Mouse (Mus musculus) urinary bladder, postnatal 36 days (tissue): ENCODE results near the gene 4930523C07Rik.

ENCODE experiments used
- DNase-seq, 2 experiments: peaks; one replicate each; pipeline ENCODE4 v3.0.0; 2022; ENCODE audit warnings: low spot score in 2 of 2, mixed read lengths in 1 of 2

4930523C07Rik gene

DNA sequence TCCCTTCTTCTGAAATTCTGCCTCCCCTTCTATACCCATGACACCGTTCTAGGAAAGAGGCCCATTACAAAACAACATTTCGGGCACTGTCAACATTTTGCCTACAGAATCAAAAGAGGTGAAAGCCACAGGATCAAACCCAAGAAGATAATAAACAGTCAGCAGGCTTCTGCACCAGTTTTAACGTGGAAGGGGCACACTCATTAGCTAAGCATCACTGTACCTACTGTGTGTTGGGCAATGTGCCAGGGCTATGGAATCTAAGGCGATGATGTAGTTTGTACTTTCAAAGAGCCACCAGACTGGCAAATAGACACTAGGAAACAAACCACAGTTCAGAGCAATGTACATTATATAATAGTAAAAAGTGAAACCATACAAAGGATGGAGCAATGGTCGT, 1.8 kb downstream of the 4930523C07Rik start:
- no peak for DNase-seq

DNA sequence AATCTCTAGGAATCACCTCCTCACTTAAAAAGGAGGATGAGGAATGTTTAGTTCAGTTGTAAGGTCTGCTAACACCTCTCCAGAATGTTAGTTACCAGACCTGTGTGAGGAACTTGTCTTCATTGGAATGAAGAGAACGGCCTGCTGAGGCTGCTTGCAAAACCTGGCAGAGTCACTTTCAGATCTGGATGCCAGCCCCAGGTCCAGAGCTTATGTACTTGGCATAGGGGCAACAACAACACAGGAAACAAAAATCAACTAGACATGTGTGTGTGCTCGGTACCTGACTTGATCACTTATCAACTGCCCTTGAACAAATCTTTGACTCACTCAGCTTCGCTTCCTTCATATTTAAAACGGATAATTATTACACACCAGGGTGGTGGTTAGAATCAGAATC, 2.6 kb downstream of the 4930523C07Rik start:
- no peak for DNase-seq

DNA sequence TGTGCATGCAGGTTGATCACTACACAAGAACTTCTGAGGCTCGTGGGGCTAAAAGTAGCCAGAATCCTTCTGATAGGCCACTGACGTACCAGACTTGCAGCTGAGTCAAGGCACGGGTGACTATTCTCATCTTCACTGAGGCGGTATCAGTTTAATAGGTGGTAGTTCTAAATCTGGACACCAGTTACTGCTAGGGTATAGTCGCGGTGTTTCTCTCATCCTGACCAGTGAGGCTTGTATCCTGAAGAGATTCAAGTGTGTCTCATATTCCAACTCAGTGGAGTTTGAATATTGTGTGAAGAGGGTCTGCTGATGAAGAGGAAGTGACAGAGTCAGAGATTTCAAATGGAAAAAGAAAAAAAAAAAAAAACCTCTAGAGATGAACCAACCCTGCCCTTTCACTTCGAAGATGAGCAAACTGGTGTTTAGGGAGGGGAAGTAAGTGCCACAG, 3.3 kb downstream of the 4930523C07Rik start:
- DNase-seq: no peak

DNA sequence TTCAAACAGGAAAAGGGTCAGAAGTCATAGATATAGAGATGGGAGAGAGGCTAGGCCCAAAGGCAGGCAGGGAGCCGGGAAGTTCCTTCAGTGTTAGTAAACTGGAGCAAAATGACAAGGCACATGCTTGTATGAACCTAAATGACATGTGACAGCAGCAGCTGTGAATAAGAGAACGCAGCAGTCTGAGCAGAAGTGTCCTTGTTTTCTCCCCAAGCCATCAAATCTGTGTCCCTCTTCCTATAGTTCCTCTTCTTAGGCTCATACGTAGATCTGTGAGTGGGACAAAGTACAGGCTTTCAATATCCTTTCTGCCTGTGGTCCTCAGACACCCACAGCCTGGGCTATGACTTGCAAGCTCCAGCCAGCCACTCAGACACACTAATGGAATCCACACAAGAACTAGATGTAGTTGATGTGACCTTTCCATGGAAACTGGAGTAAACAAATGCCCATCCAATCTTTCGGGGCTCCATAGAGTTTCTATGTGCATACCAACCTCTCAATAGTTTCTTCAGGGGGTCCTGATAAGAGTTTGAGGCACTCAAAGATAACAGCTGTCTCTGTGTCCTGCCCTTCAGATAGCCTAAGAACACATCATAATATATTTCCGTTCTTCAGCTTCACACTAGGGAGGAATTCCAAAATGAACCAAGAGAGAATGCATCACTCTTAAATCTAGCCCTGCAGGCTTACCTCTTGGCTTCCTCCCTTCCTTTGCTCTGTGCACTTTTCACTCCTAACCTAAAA, 5.1 kb downstream of the 4930523C07Rik start:
- DNase-seq: no peak

DNA sequence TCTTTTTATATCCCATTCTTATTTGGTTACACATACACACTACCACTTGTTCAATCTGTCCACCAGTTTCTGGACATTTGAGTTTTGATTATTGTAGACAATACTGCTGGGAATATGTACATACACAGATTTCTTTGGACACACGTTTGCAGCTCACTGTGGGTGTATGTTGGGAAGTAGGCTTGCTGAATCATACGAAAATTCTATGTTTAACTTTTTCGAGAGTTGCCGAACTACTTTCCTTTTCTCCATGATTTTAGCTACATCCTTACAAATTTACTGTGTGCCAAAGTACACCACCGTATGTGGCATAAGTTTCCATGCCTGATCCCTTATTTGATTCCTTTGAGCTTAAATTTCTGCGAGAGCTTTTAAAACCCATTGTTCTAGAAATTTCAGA, 6.7 kb downstream of the 4930523C07Rik start:
- no peak for DNase-seq

DNA sequence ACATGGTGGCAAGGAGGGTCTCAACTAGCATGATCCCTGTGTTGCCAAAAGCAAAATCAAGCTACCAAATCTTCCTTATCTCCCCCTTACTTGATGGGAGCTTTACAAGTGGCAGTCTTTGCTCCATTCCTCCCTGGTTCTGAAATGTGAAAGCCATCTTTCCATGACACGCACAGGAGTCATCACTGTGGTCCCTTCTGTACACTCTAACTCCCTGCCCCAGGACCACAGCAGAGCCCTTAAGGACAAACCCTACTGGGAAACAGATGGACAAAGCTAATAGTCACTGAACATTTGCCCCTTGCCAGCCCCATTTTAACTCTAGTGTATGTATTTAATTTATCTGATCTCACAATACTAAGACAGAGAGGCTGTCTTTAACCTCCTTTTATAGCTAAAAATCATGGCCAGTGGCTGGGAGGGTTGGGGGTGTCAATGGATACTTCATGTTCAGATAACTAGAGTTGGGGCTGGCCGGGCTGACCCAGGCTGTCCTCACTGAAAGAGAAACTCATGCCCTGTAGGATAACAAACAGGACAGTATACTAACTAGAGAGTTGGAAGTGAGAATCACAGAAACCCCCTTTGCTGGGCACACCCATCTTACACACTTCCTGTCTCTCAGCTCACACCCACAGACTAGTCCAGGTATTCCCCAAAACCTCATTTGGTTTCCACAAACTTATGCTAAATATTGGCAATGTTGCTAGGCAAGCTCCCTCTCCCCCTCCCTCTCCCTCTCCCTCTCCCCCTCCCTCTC, 8.6 kb downstream of the 4930523C07Rik start:
- DNase-seq: no peak

DNA sequence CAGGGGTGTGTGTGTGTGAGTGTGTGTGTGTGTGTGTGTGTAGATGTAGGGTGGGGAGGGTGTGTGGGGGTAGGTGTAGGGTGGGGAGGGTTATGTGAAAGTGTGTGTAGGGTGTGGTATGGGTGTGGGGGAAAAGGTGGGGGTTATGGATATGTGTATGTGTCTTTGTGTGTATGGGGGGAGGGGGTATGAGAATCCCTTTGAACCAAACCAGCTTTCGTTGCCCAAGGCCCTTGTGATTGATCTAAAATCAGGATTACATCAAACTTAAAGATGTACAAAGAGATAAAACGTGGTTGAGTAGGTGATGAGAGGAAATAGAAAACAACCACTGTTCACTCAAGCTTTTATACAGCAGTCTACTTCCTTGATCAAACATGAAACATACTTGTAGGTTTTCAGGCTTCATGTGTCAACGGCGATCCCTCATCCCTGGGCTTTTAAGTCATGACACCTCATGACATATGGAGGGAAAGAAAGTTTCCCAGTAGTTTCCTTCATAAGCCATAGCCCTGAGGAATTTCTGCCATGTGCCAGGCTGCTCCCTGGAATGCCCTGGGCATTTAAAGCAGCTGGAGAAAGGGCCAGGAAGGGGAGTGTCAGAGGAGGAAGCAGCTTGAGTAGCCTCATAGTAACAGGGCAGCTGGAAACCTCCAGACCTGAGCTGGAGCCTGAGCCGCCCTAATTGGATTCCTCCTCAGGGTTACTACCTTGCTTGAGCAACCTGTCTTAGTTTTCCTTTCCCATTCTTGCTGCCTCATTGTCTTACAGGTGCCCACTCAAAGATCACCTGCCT, 9.5 kb downstream of the 4930523C07Rik start:
- no peak for DNase-seq

DNA sequence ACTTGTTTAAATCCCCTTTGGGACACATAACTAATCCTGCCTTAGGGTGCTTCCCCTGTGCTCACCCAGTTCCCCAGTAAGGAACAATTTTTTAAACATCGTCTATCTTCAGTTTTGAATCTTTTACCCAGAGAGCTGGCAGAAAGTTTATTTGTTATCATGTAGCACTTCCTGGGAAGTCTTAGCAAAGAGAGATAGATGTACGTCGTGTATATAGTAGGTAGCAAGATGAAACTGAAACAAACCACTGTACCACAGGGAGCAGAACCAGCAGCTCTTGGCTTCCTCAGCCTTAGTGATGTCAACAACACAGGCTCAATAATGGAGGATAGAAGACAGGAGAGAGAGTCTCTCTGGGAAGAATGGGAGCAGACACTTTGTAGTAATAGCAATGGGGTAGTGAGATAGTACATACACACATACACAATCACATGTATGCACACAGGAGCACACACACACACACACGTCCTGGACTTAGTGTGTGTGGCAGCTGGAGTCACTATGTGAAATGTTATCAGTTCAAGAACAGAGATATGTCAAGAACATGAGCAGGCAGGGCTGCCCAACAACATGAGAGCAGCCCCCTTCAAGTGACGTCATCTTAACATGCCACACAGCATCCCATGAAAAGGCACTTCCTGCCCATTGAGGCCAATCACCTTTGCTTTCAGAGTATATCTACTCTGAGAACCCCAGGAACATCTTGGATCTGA, 10.3 kb downstream of the 4930523C07Rik start:
- DNase-seq: no peak

DNA sequence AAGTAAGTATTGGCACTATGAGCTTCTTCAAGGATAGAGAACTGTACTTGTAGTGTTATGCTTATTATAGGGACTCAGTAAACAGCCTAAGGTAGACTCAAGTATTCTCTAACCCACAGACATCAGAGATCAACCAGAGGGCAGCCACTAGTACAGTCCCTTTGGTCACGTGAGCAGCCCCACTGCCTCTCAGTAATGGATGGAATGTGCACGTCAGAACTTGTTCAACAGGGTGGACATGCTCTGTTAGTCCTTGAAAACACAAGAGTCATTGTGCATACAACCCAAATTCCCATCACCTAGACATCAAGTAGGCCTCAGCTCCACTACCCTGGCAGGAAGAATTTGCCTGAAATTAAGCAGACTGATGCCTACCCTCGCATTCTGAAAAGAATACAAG, 13.5 kb downstream of the 4930523C07Rik start:
- DNase-seq: peak; percentile 17 to 31

DNA sequence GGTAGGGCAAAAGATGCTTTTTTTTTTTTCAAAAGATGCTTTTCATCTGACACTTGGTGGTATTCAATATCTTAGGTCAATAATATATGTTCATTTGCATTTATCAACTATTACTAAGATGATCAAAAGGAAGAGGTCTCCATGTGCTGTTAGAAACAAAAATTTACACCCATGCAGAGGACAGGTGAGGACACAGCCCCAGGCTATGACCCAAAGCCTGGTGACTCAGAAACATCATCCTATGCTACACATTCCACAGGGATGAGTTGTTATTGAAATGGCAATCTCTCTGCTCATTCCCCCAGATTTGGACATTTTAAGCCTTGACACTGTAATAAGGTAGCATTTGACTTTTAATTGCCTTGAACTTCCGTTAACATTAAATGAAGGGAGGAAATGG, 15.7 kb downstream of the 4930523C07Rik start:
- no peak for DNase-seq

DNA sequence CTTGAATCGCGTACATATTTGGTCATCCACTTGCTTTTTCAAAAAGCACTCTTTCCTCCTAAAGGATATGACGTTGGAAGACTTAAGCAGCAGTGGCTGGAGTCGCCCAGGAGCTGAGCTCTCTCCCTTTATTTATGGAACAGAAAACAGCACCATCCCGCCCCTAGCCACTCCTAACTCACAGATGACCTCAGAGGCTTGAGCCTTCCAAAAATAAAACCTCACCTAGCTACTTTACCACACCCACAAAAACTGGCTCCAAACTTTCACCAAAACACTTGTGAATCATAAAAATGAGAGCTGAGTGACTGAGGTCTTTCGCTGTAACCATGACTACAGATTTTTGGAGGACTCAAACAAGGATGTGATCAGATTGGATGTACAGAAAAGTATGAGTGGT, 16.4 kb downstream of the 4930523C07Rik start:
- no peak for DNase-seq

DNA sequence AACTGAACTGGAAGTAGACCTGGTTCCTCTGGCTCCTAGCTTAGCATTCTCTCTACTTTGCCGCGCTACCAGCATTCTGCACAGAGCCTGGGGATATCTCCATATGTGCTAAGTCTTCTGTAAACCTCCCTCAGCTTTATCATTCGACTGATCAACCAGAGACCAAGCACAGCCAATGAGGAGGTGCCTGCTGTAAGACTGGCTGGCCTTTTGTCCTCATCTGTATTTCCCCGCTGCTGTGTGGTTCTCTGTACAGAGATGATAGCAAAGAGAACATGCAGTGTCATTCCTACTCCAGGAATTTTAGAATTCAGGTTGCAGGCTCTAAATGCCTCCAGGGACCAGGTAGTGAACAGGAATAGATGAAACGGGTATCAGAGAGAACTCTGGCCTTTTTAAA, 17.1 kb downstream of the 4930523C07Rik start:
- DNase-seq: no peak

DNA sequence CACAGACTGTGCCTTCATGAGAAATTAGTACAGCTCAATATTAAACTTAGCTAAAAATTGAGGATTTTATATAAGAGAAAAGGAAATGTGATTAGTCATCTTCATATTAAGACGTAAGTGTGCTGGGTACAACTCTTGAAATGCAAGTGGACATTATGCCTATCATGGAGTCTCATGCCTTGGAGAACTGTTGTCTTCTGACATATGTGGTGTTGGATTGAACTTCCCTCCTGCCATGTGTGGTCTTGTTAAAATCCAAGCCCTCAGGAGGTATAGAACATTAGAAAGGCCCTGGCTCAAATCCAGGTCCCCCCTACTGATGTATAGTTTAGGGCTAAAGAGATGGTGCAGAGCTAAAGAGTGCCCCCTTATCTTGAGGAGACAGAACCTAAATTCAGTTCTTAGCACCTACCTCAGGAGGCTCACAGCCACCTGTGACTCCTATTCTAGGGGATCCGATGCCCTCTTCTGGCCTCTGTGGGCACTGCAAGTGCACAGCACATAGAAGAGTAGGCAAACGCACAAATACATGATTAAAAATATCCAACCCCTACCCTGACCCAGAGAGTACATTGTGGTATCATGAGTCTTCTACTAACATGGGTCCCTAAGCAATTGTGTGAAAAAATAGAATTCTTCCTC, 17.7 kb downstream of the 4930523C07Rik start:
- no peak for DNase-seq

DNA sequence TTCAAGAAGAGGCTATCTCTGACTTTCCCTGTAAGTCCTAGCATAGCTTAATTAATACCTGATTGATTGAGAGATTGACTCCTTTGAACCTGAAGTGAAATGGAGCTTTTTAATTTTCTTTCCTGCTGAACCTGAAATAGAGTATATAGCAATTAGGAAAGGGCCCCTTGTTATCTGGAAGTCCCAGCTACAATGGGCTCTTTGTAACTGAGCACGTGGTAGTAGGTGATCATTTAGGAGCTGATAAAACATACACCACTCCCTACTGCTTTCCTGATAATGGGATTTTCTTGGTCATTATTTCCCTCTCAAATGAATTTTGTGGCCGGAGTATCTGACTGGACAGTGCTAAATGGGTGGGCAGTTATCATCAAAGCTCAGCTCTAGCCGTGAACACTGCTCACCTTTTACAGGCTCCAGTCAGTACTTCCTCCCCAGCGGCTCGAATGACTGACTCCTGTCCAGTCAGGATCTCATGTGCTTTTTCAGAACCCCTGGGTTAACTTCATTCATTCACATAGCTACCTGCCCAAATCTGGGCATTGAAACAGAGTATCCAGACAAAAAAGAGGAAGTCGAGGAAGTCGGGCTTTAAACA, 20.5 kb downstream of the 4930523C07Rik start:
- no peak for DNase-seq

DNA sequence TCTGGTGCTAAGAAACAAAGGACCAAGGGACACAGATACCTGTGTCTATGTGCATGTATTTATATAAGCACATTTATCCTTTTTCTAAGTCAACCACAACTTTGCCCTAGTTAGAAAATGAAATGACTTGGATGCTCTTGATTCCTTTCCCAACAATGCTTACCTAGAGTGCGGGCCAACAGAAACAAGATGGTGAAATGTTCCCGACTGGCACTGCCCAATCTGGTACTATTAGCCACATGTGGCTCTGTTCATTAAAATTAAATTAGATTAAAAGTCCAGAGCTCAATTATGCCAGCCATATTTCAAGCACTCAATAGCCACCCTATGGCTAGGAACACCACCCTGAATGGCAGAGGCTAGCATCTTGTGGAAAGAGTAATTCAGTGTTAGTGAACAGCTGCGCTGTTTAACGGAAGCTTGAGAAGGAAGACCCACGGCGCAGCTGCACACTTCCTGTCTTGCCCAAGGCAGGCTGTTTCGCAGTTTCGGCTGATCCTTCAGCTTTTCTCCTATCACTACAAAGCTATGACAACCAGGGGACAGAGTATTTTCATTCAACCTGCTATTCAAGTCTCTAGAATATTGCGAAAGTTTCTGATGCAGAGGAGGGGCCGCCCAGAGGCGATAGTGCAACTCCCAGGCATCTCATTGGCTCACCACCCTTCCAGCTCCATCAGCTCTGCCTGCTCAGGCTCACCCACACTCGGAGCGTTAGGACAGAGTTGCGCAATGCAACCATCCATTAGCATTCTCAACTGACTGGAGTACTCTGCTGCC, 34.9 kb downstream of the 4930523C07Rik start:
- peak; percentile 29 to 80 for DNase-seq

DNA sequence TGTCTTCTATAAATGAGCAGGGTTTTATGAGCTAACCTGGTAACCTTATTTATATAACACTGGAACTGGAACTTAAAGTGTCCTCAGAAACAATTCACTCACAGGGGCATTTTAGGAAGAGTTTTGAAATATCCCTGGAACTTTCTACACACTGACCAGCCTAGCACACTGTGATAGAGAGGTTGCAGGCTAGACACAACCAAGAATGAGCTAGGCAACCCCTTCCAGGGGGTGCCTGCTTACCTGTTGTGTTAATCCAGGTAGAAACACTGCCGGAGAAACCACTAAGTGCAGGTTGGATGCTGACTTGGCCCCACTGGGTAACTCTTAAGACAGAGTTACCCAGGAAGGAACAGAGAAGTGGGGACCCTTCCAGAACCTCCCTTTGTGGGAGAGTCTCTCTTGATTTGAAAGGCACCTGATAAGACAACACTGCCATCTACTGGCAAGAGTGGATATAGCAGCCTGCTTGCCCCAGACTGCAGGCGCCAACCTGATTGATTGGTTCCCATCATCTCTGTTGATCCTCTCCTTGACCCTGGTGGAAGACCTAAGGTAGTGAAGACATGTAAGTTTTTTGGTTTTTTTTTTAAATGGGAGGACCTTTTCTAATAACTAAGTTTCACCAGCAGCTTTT, 36.7 kb downstream of the 4930523C07Rik start:
- peak; percentile 67 to 79 for DNase-seq

DNA sequence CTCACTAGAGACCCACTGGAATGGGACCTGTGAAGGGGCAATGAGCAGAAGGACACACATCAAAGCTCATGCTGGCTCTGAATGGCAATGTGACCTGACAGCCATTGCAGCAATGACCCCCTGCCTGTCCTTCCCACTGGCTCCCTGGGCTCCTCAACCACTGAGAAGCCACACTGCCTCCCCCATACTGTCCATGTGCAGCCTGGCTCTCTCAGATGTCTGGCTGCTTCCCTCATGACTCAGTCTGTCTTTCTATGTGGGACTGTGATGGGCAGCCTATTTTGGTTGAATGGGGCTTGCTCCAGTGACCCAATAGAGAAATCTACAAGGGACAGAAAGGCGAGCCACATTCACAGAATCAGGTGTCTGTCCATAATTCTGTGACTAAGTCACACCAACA, 38.5 kb downstream of the 4930523C07Rik start:
- no peak for DNase-seq

DNA sequence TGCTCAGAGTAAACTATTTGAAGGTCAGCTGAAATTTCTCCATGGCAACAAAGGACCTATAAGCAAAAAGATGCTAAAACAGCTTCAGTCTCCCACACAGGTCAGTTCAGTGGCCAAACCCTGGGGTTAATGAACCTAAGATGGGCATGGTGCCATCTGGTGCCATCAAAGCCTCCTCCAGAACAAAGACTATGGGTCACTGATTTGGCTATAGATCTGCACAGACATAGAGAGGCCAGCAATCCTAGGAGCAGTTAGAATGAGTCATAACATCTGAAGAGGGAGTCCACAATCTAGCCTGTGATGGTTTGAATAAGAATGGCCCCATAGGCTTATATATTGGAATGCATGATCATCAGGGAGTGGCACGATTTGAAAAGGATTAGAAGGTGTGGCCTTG, 40.1 kb downstream of the 4930523C07Rik start:
- no peak for DNase-seq

DNA sequence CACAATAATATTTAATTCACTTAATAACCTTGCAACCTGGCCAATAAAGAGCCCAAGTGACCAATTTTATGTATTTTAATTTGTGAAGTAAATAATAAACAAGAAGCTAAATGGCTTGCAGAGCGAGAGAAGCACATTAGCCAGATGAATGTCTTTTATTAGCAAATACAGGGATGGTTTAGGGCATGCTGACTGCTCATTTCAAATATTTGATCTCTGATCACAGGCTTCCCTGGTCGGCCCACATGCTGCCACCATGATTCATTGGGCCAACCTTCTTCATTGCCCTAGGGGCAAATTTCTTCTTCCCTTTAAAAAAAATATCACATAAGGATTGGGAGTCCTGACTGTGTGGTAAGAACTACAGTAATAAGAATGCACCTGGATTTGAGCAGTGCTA, 42.5 kb downstream of the 4930523C07Rik start:
- DNase-seq: no peak
